Comparison of ENCODE assay signal across 8 mouse cellular contexts in the genomic region with DNA sequence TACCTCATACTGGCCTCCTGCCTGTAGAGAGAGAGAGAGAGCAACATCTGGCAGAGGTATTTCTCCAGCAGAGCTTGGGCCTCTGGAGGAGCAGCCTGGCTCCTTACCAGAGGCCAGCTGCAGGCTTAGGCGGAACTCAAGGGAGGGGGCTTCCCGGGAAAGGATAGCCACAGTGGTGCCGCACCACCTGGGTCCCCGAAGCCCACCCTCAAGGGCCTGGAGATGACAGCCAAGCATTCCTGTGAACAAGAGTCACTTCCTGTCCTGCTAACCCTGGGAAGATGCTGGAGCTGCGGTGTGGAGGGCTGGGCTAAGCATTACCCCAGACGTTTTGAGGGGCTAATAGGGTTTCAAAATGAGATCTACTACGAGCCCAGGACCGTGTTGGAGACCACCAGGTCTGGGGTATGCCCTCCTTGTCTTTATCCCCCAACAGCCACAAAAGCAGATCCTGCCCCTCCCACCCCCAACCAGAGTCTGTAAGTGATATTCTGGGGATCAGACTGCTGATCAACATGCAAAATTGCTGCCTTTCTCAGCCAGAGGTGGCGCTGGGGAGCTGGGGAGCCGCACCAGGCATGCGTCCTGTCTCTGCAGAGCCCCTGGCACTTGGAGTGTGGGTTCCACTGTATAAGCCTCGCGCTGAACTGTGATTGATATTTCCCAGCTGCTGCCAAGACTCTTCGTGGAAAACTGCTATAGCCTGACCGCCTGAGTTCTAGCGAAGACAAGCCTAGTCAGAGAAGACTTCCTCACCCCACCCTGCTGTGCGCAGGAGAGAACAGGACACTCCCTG. TPM values are rescaled to one million over a fixed set of nuclear protein-coding genes. Genes with fewer than 3 reads are reported as not detected.
A peak's percentile ranks its signal among the peaks of the same experiment; 100 is the strongest.
DNase-seq lines count a peak whose midpoint lies in the region; ATAC-seq and TF ChIP-seq lines count a peak whose summit lies in the region.

No protein-coding gene starts in this region.

- H3K4me2 ChIP-seq in embryonic facial prominence, embryonic 15.5 days (replicated peaks): peak overlapping the region; percentile 42
- H3K4me2 ChIP-seq in heart, embryonic 11.5 days: peak overlapping the region; percentile 49
- H3K4me2 ChIP-seq in kidney, embryonic 14.5 days (replicated peaks; ENCODE audit: low read depth, low read length): peak overlapping the region; percentile 8; the same call in 1 of the 2 replicates
- H3K4me2 ChIP-seq in neural tube, embryonic 11.5 days (ENCODE audit: low read depth): peak overlapping the region; percentile 15; the same call in 1 of the 2 replicates

- H3K79me2 ChIP-seq in liver, adult 2 months (ENCODE audit: control insufficient read depth, insufficient read depth, low read length): no peaks in the 10 kb centered on the region

- H3K27ac ChIP-seq in embryonic facial prominence, embryonic 15.5 days (replicated peaks): peak overlapping the region; percentile 95
- H3K27ac ChIP-seq in heart, embryonic 11.5 days (ENCODE audit: low read depth, low read length): peak overlapping the region; percentile 83
- H3K27ac ChIP-seq in kidney, embryonic 14.5 days (ENCODE audit: low read depth, low read length): peak overlapping the region; percentile 84
- peak overlapping the region; percentile 34; the same call in 1 of the 2 replicates for H3K27ac ChIP-seq in liver, adult 2 months (replicated peaks; ENCODE audit: insufficient read depth, low read depth, low read length)
- 0 out of 2 replicates have a peak overlapping the region, but pooled peaks have one; percentile 3 for H3K27ac ChIP-seq in neural tube, embryonic 11.5 days (ENCODE audit: low read depth, low read length)

- TF ChIP-seq CTCF in liver, adult 2 months (IDR thresholded peaks at IDR 0.05; ENCODE audit: low read depth, low read length): peak; percentile 54

- H3K9me3 ChIP-seq in embryonic facial prominence, embryonic 15.5 days (replicated peaks): no peaks in the 10 kb centered on the region
- no peaks in the 10 kb centered on the region for H3K9me3 ChIP-seq in heart, embryonic 11.5 days (replicated peaks; ENCODE audit: control insufficient read depth, low read length)
- no peaks in the 10 kb centered on the region for H3K9me3 ChIP-seq in kidney, embryonic 14.5 days (ENCODE audit: control insufficient read depth, low read length)
- H3K9me3 ChIP-seq in neural tube, embryonic 11.5 days (ENCODE audit: control insufficient read depth, low read length): no peaks in the 10 kb centered on the region

- peak; percentile 83 for ATAC-seq in embryonic facial prominence, embryonic 15.5 days (ENCODE audit: insufficient number of reproducible peaks, low FRiP score, low TSS enrichment, low read depth)
- peak; percentile 63 for ATAC-seq in heart, embryonic 11.5 days (replicated peaks; ENCODE audit: insufficient number of reproducible peaks, low FRiP score, low TSS enrichment)
- peak; percentile 77 for ATAC-seq in kidney, embryonic 14.5 days (ENCODE audit: low FRiP score, low TSS enrichment)
- no peak for ATAC-seq in neural tube, embryonic 11.5 days (ENCODE audit: insufficient read depth, low FRiP score, low TSS enrichment)

- no peak overlapping the region for H3K9ac ChIP-seq in embryonic facial prominence, embryonic 15.5 days
- H3K9ac ChIP-seq in heart, embryonic 11.5 days (ENCODE audit: low read depth, low read length): peak overlapping the region; percentile 29
- H3K9ac ChIP-seq in kidney, embryonic 14.5 days (ENCODE audit: low read depth, low read length): peak overlapping the region; percentile 42; the same call in 1 of the 2 replicates
- no peak overlapping the region for H3K9ac ChIP-seq in liver, adult 2 months (ENCODE audit: low read depth, low read length)
- H3K9ac ChIP-seq in neural tube, embryonic 11.5 days (ENCODE audit: low read length): peak overlapping the region; percentile 27; the same call in 1 of the 2 replicates

- H3K27me3 ChIP-seq in embryonic facial prominence, embryonic 15.5 days: no peaks in the 10 kb centered on the region
- H3K27me3 ChIP-seq in heart, embryonic 11.5 days (ENCODE audit: control insufficient read depth, insufficient read depth, low read length): no peaks in the 10 kb centered on the region
- H3K27me3 ChIP-seq in kidney, embryonic 14.5 days (ENCODE audit: control insufficient read depth, insufficient read depth, low read length): no peaks in the 10 kb centered on the region
- H3K27me3 ChIP-seq in liver, adult 2 months (ENCODE audit: control insufficient read depth, insufficient read depth, low read length): no peaks in the 10 kb centered on the region
- no peaks in the 10 kb centered on the region for H3K27me3 ChIP-seq in neural tube, embryonic 11.5 days (ENCODE audit: control insufficient read depth, insufficient read depth, low read length)

- peak overlapping the region; percentile 22 for H3K4me3 ChIP-seq in embryonic facial prominence, embryonic 15.5 days (replicated peaks)
- H3K4me3 ChIP-seq in heart, embryonic 11.5 days (ENCODE audit: low read depth, low read length): peak overlapping the region; percentile 16; the same call in 1 of the 2 replicates
- H3K4me3 ChIP-seq in kidney, embryonic 14.5 days (ENCODE audit: low read length): no peak overlapping the region
- H3K4me3 ChIP-seq in liver, adult 2 months (ENCODE audit: insufficient read depth, low read depth, low read length): no peak overlapping the region
- H3K4me3 ChIP-seq in neural tube, embryonic 11.5 days (ENCODE audit: low read depth, low read length): no peak overlapping the region

- whole genome bisulfite sequencing in embryonic facial prominence, embryonic 15.5 days: 5% methylated on average over 17 of the region's 17 CpGs
- 4% methylated on average over 17 of the region's 17 CpGs for WGBS in heart, embryonic 11.5 days (ENCODE audit: insufficient replicate concordance)
- 8% methylated on average over 17 of the region's 17 CpGs for WGBS in kidney, embryonic 14.5 days
- WGBS in liver, adult 2 months: 20% methylated on average over 17 of the region's 17 CpGs
- WGBS in neural tube, embryonic 11.5 days: 16% methylated on average over 17 of the region's 17 CpGs

- no peaks in the 10 kb centered on the region for H3K36me3 ChIP-seq in embryonic facial prominence, embryonic 15.5 days
- H3K36me3 ChIP-seq in heart, embryonic 11.5 days (ENCODE audit: control insufficient read depth, insufficient read depth, low read length): no peaks in the 10 kb centered on the region
- H3K36me3 ChIP-seq in kidney, embryonic 14.5 days (ENCODE audit: control insufficient read depth, insufficient read depth, low read length): no peaks in the 10 kb centered on the region
- no peaks in the 10 kb centered on the region for H3K36me3 ChIP-seq in liver, adult 2 months (ENCODE audit: control insufficient read depth, insufficient read depth, low read length)
- H3K36me3 ChIP-seq in neural tube, embryonic 11.5 days (ENCODE audit: control insufficient read depth, insufficient read depth, low read length): no peaks in the 10 kb centered on the region

- H3K4me1 ChIP-seq in embryonic facial prominence, embryonic 15.5 days: peaks cover 67% of the 10 kb centered on the region
- peaks cover 22% of the 10 kb centered on the region for H3K4me1 ChIP-seq in heart, embryonic 11.5 days (ENCODE audit: control insufficient read depth, insufficient read depth, low read length)
- H3K4me1 ChIP-seq in kidney, embryonic 14.5 days (ENCODE audit: control insufficient read depth, insufficient read depth, low read length): peaks cover 15% of the 10 kb centered on the region
- no peaks in the 10 kb centered on the region for H3K4me1 ChIP-seq in liver, adult 2 months (ENCODE audit: control insufficient read depth, insufficient read depth, low read length)
- H3K4me1 ChIP-seq in neural tube, embryonic 11.5 days (ENCODE audit: control insufficient read depth, insufficient read depth, low read length): 0 out of 2 replicates have a peak, but pooled peaks cover 5% of the 10 kb centered on the region

- peak; percentile 81 for DNase-seq in 3134 (ENCODE audit: extremely low read depth, insufficient read length, low spot score)
- peak; percentile 87 for DNase-seq in adrenal gland, postnatal 14 days
- peak; percentile 5 for DNase-seq in liver, adult 2 months (ENCODE audit: extremely low read depth, low read depth, low spot score)
- peak; percentile 81 for DNase-seq in neural tube, embryonic 11.5 days (ENCODE audit: low spot score)
- peak; percentile 49 for DNase-seq in thymus, postnatal 25 days

- TF ChIP-seq POLR2A in liver, adult 2 months (IDR thresholded peaks at IDR 0.05; ENCODE audit: extremely low read depth, insufficient read depth, low read length): no peak

RNA-seq across cellular contexts. Expression of gene Col6a1, which starts 7.1 kb away (rescaled TPM):
- 221 and 261 TPM in 2 replicates for total RNA-seq in adrenal gland, postnatal 14 days (2021)
- 419 and 472 TPM in 2 replicates for polyA plus RNA-seq in embryonic facial prominence, embryonic 15.5 days (2015; fragmentation: Nextera tagmentation; extraction: Ambion mirVana)
- polyA plus RNA-seq in heart, embryonic 11.5 days (2014; fragmentation: Nextera tagmentation; extraction: Ambion mirVana): 16.3 and 22.1 TPM in 2 replicates
- polyA plus RNA-seq in kidney, embryonic 14.5 days (2014; fragmentation: Nextera tagmentation; extraction: Ambion mirVana): 18.8 and 38.1 TPM in 2 replicates
- 4.2 and 6.2 TPM in 2 replicates for total RNA-seq in liver, adult 2 months (2014; rRNA removed)
- polyA plus RNA-seq in liver, adult 2 months (2012; rRNA removed): 4.6 and 6.2 TPM in 2 replicates
- 12.6 and 13.2 TPM in 2 replicates for polyA plus RNA-seq in neural tube, embryonic 11.5 days (2014; fragmentation: Nextera tagmentation; extraction: Ambion mirVana)

Comparison
In these comparisons a context has a peak if more than half of its experiments do, and no peak if none do; other contexts are left out.
1. DNase-seq: peak in every context shown above with its lines; median percentile 87 in adrenal gland, postnatal 14 days; 81 in 3134; 81 in neural tube, embryonic 11.5 days; 49 in thymus, postnatal 25 days; 5 in liver, adult 2 months.
2. H3K27ac ChIP-seq: peak in every context shown above with its lines; median percentile 95 in embryonic facial prominence, embryonic 15.5 days; 84 in kidney, embryonic 14.5 days; 83 in heart, embryonic 11.5 days; 34 in liver, adult 2 months; 3 in neural tube, embryonic 11.5 days.
3. H3K4me3 ChIP-seq: peak in embryonic facial prominence, embryonic 15.5 days (single experiment) and heart, embryonic 11.5 days (single experiment); none in kidney, embryonic 14.5 days (single experiment), liver, adult 2 months (single experiment) and neural tube, embryonic 11.5 days (single experiment).
4. H3K9ac ChIP-seq: peak in heart, embryonic 11.5 days (single experiment), kidney, embryonic 14.5 days (single experiment) and neural tube, embryonic 11.5 days (single experiment); none in embryonic facial prominence, embryonic 15.5 days (single experiment) and liver, adult 2 months (single experiment).
5. RNA of gene Col6a1, which starts 7.1 kb away (polyA plus RNA-seq): 419 to 472 TPM in embryonic facial prominence, embryonic 15.5 days; 18.8 to 38.1 TPM in kidney, embryonic 14.5 days, 16.3 to 22.1 TPM in heart, embryonic 11.5 days, 12.6 to 13.2 TPM in neural tube, embryonic 11.5 days and 4.6 to 6.2 TPM in liver, adult 2 months; every median in the first group is over 10 times any median in the second.
6. Peak in every context shown above with its lines, with median percentiles within 50 percentile points of each other: H3K4me2 ChIP-seq.